Mouse (Mus musculus) ES-Bruce4 (cell line): Measurements from ENCODE around the gene Aqp12. TPM values are rescaled to one million over a fixed set of nuclear protein-coding genes. Genes with fewer than 3 reads are reported as not detected.
A peak's percentile ranks its signal among the peaks of the same experiment; 100 is the strongest.
"Not testable (repeated sequence)": the region's sequence is repeated elsewhere in the genome, so short reads cannot be mapped to it uniquely, and the experiment has no call there.

Source experiments
- H3K27ac ChIP-seq: 2 replicates; pipeline ENCODE4 v1.5.1; 2012; ENCODE audit warnings: low read length, inconsistent platforms; ENCODE audit not compliant: insufficient read depth
- H3K27me3 ChIP-seq: 2 replicates; pipeline ENCODE4 v1.6.1; 2012; ENCODE audit warnings: mild to moderate bottlenecking, low read length, inconsistent platforms; ENCODE audit not compliant: control insufficient read depth, poor library complexity, insufficient read depth, severe bottlenecking
- H3K36me3 ChIP-seq: 2 replicates; pipeline ENCODE4 v1.6.1; 2012; ENCODE audit warnings: inconsistent platforms, mild to moderate bottlenecking, low read length, moderate library complexity; ENCODE audit not compliant: control insufficient read depth, poor library complexity, insufficient read depth, severe bottlenecking
- H3K4me1 ChIP-seq: one replicate; pipeline ENCODE4 v1.8.1; 2011; ENCODE audit warnings: low read length; ENCODE audit not compliant: control insufficient read depth, insufficient read depth
- H3K4me3 ChIP-seq: 2 replicates; pipeline ENCODE4 v1.5.1; 2011; ENCODE audit warnings: low read depth, mild to moderate bottlenecking, low read length
- H3K9ac ChIP-seq: 2 replicates; pipeline ENCODE4 v1.6.1; 2012; ENCODE audit warnings: low read depth, mild to moderate bottlenecking, inconsistent platforms; ENCODE audit not compliant: poor library complexity, severe bottlenecking
- H3K9me3 ChIP-seq: replicated peaks from 2 replicates; pipeline ENCODE4 v1.6.1; 2012; ENCODE audit warnings: mild to moderate bottlenecking, low read length, inconsistent platforms; ENCODE audit not compliant: control insufficient read depth, poor library complexity, insufficient read depth, severe bottlenecking
- CTCF ChIP-seq: IDR thresholded peaks from one replicate; pipeline ENCODE4 v1.8.1; 2011; ENCODE audit warnings: low read depth, low read length
- EP300 ChIP-seq: IDR thresholded peaks from 2 replicates; pipeline ENCODE4 v1.6.1; 2011; ENCODE audit warnings: low read depth, low read length; ENCODE audit not compliant: insufficient read depth
- POLR2A ChIP-seq: IDR thresholded peaks from one replicate; pipeline ENCODE4 v1.8.1; 2011; ENCODE audit warnings: low read length; ENCODE audit not compliant: insufficient read depth
- polyA plus RNA-seq: library from polyadenylated mRNA; stranded (reverse); fragments of >200 nt; gene quantifications from 2 replicates; pipeline ENCODE4 v1.2.4, GENCODE M21; 2011; ENCODE audit warnings: low read depth; ENCODE audit not compliant: missing spikeins, insufficient read depth, insufficient read length

Aqp12 gene
- polyA plus RNA-seq, result not detected in 2 replicates

DNA sequence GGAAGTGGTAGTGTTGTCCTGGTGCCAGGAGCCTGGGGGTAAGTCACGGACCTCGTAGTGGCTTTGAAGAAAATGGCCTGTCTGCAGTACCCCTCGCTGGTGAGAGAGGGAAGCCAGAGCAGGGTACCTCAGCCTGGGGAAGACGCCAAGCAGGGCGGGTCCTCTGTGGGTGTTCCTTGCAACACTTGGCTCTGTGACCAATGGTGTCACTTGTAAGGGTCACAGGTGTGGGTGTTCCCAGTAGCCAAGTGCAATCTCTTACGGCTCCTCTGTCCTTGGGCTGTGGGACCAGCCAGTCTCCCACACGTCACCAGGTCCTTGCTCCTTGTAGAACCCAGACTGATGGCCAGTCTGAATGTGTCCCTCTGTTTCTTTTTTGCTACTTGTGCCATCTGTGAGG is at the start of gene Aqp12:
Aqp12 (plus strand) TSS at position 274 of the 400 bp plus-strand sequence.
- no peaks in the 10 kb centered on the region for H3K27me3 ChIP-seq
- TF ChIP-seq CTCF (no peak), EP300 (no peak), POLR2A (no peak)
- no peaks in the 10 kb centered on the region for H3K9me3 ChIP-seq
- no peaks in the 10 kb centered on the region for H3K36me3 ChIP-seq
- H3K4me1 ChIP-seq, result no peaks in the 10 kb centered on the region
- no peak within 1 kb of the TSS for H3K4me3 ChIP-seq
- H3K27ac ChIP-seq, result no peak within 1 kb of the TSS
- no peak within 1 kb of the TSS for H3K9ac ChIP-seq

DNA sequence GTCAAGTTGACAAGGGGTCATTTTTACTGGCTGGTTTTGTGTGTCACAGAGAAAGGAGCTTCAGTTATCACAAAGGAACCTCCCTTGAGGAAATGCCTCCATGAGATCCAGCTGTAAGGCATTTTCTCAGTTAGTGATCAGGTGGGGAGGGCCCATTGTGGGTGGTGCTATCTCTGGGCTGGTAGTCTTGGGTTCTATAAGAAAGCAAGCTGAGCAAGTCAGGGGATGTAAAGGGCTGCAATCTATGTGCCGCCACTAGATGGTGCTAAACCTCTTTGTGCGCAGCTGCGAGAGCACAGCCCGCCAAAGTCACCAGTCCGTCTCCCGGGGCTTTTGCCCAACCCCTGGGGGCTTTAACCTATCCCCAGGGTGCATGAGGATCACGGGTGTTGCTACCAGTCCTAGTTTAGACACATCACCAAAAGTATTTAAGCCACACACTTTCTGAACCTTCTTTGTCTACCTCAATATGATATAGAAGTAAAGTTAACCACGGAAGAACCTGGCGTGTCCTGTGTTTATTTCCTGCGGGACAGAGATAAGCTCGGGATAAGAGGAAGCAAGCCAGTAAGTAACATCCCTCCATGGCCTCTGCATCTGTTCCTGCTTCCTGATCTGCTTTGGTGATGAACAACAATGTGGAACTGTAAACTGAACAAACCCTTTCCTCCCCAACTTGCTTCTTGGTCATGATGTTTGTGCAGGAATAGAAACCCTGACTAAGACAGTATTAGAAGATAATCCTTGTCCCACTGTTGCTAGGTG is 49.4 kb upstream of the Aqp12 start:
- H3K9me3 ChIP-seq, H3K27me3 ChIP-seq, H3K27ac ChIP-seq, H3K4me3 ChIP-seq, H3K9ac ChIP-seq, H3K4me1 ChIP-seq, H3K36me3 ChIP-seq: not testable (repeated sequence)
- peak; percentile 36 for TF ChIP-seq CTCF

- H3K27ac ChIP-seq, result no peak overlapping the region
- TF ChIP-seq CTCF (no peak), EP300 (no peak), POLR2A (no peak)
- H3K27me3 ChIP-seq, result no peaks in the 10 kb centered on the region
- no peaks in the 10 kb centered on the region for H3K36me3 ChIP-seq
- no peak overlapping the region for H3K4me3 ChIP-seq
- no peaks in the 10 kb centered on the region for H3K9me3 ChIP-seq
- H3K4me1 ChIP-seq, result no peaks in the 10 kb centered on the region
- no peak overlapping the region for H3K9ac ChIP-seq
Observed at GRCm38 (mm10) chr1:92958999-92959398, 47.1 kb upstream of the Aqp12 start.

- H3K27ac ChIP-seq, H3K4me1 ChIP-seq, H3K36me3 ChIP-seq, H3K4me3 ChIP-seq, H3K9me3 ChIP-seq, H3K27me3 ChIP-seq, H3K9ac ChIP-seq: not testable (repeated sequence)
Observed at GRCm38 (mm10) chr1:92970791-92971190, 35.3 kb upstream of the Aqp12 start.

GRCm38 (mm10) chr1:92971879-92972795 is 34.0 kb upstream of the Aqp12 start:
- no peak overlapping the region for H3K4me3 ChIP-seq
- H3K9ac ChIP-seq, result no peak overlapping the region
- H3K4me1 ChIP-seq, result no peaks in the 10 kb centered on the region
- no peaks in the 10 kb centered on the region for H3K27me3 ChIP-seq
- no peak overlapping the region for H3K27ac ChIP-seq
- TF ChIP-seq EP300 (no peak), POLR2A (no peak), CTCF (no peak)
- no peaks in the 10 kb centered on the region for H3K36me3 ChIP-seq
- no peaks in the 10 kb centered on the region for H3K9me3 ChIP-seq

DNA sequence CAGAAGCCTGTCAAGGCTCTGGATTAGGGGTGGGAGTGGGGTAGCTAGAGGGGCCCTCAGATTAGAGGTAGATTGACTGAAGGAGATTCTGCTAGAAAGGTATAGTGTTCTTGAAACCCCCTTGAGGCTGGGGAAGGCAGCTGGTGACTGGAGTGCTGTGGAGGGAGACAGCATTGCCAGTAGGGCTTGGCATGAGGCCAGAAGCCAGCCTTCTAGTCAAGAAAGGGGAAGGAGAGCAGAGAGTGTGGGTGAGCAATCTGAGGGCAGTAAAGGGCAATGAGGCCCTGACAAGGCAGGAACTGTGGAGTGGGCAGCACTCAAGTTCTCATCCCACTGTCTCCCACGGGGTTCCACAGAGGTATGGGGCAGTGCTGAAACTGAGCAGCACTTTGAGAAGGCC is 33.3 kb upstream of the Aqp12 start:
- no peak for TF ChIP-seq POLR2A
- TF ChIP-seq CTCF, result no peak
- TF ChIP-seq EP300, result no peak

More for the DNA sequence above, 33.3 kb upstream of the Aqp12 start:
- no peak overlapping the region for H3K9ac ChIP-seq
- no peaks in the 10 kb centered on the region for H3K36me3 ChIP-seq
- H3K4me1 ChIP-seq, result no peaks in the 10 kb centered on the region
- H3K27me3 ChIP-seq, result no peaks in the 10 kb centered on the region
- H3K27ac ChIP-seq, result no peak overlapping the region
- H3K4me3 ChIP-seq, result no peak overlapping the region
- H3K9me3 ChIP-seq, result no peaks in the 10 kb centered on the region
